Mouse (Mus musculus): ENCODE measurements at regions not wholly inside any gene's neighbourhood (a gene's known extent, or its start where the extent isn't known, plus 50 kb on each side); places are given as distances from the start of the nearest gene placed in this dataset.

- TF ChIP-seq CTCF (conservative IDR thresholded peaks at IDR 0.05 in 1 of 2, IDR thresholded peaks at IDR 0.05 in 1 of 2; ENCODE audit: low read depth in 2 of 2, low read length in 2 of 2) (no peak), MAFK (IDR thresholded peaks at IDR 0.05; ENCODE audit: insufficient replicate concordance, low read length) (no peak), MAZ (IDR thresholded peaks at IDR 0.05; ENCODE audit: low read depth, low read length) (no peak), POLR2A (IDR thresholded peaks at IDR 0.05; ENCODE audit: low read depth, low read length) (no peak), CHD1 (IDR thresholded peaks at IDR 0.05; ENCODE audit: low read depth, low read length) (no peak), E2F4 (IDR thresholded peaks at IDR 0.05; ENCODE audit: insufficient replicate concordance, low read depth, low read length) (no peak), ZNF384 (IDR thresholded peaks at IDR 0.05; ENCODE audit: low read depth, low read length) (no peak), TBP (conservative IDR thresholded peaks at IDR 0.05; ENCODE audit: low read depth, low read length) (no peak), ZMIZ1 (IDR thresholded peaks at IDR 0.05; ENCODE audit: low read depth, low read length) (no peak)
These were observed 148.8 kb upstream of the Hnrnpa3 start for GRCm38 (mm10) chr2:75510223-75510622.
